Mouse (Mus musculus) kidney, embryonic 16.5 days (tissue): Measurements from ENCODE around the gene Raver2. TPM values are rescaled to one million over a fixed set of nuclear protein-coding genes. Genes with fewer than 3 reads are reported as not detected.
"Not testable (repeated sequence)": the region's sequence is repeated elsewhere in the genome, so short reads cannot be mapped to it uniquely, and the experiment has no call there.

Source experiments
- ATAC-seq: fragments of 200-750 bp; cut with Nextera tagmentation; 2 replicates; pipeline ENCODE4 v1.8.0; 2017; ENCODE audit warnings: moderate TSS enrichment; ENCODE audit not compliant: low FRiP score, low TSS enrichment
- H3K27ac ChIP-seq: fragments of 300-500 bp; sonication (generic); 2 replicates; pipeline ENCODE4 v1.5.1; 2014; ENCODE audit warnings: low read length
- H3K27me3 ChIP-seq: fragments of 300-500 bp; sonication (generic); 2 replicates; pipeline ENCODE4 v1.6.1; 2014; ENCODE audit warnings: low read length, control low read depth, mixed read lengths; ENCODE audit not compliant: insufficient read depth
- H3K36me3 ChIP-seq: fragments of 300-500 bp; sonication (generic); 2 replicates; pipeline ENCODE4 v1.6.1; 2014; ENCODE audit warnings: low read length, control low read depth, mixed read lengths; ENCODE audit not compliant: insufficient read depth
- H3K4me1 ChIP-seq: fragments of 300-500 bp; sonication (generic); 2 replicates; pipeline ENCODE4 v1.6.1; 2014; ENCODE audit warnings: low read length, control low read depth, mixed read lengths; ENCODE audit not compliant: insufficient read depth
- H3K4me2 ChIP-seq: fragments of 300-500 bp; sonication (generic); replicated peaks from 2 replicates; pipeline ENCODE4 v1.6.1; 2014; ENCODE audit warnings: low read depth, low read length
- H3K4me3 ChIP-seq: fragments of 300-500 bp; sonication (generic); 2 replicates; pipeline ENCODE4 v1.5.1; 2014; ENCODE audit warnings: mild to moderate bottlenecking, low read length
- H3K9ac ChIP-seq: fragments of 300-500 bp; sonication (generic); replicated peaks from 2 replicates; pipeline ENCODE4 v1.6.1; 2014; ENCODE audit warnings: low read length
- H3K9me3 ChIP-seq: fragments of 300-500 bp; sonication (generic); 2 replicates; pipeline ENCODE4 v1.6.1; 2016; ENCODE audit warnings: low read length, control low read depth
- whole genome bisulfite sequencing: fragments of 180-500 bp; shearing (Covaris S2); extraction: QIAGEN DNeasy Blood & Tissue Kit; methylation state at CpG from one replicate; pipeline ENCODE4 v1.1.7; 2014; 5-methylcytosine and 5-hydroxymethylcytosine counted together
- polyA plus RNA-seq: library from polyadenylated mRNA; unstranded; fragments of >200 nt; fragmentation: Nextera tagmentation; extraction: Ambion mirVana; gene quantifications from 2 replicates; pipeline ENCODE4 v1.2.1, GENCODE M21; 2015

Gene Raver2
- polyA plus RNA-seq, 1 experiment from 2014 or later = 12.4 TPM

GRCm38 (mm10) chr4:101086040-101086439 is 17.3 kb downstream of the Raver2 start:
- ATAC-seq = no peak
- Histone ChIP-seq H3K27ac (no peak overlapping the region), H3K4me1 (peaks cover 26% of the 10 kb centered on the region), H3K27me3 (no peaks in the 10 kb centered on the region), H3K36me3 (no peaks in the 10 kb centered on the region), H3K9me3 (no peaks in the 10 kb centered on the region), H3K4me3 (no peak overlapping the region), H3K4me2 (no peak overlapping the region), H3K9ac (no peak overlapping the region)
- 72% methylated on average over 3 of the region's 3 CpGs for WGBS

- H3K4me1 ChIP-seq = peaks cover 17% of the 10 kb centered on the region
- 39% methylated on average over 1 of the region's 1 CpGs for WGBS
- ATAC-seq = no peak
Measured at GRCm38 (mm10) chr4:101087721-101088120, 18.9 kb downstream of the Raver2 start.

GRCm38 (mm10) chr4:101090630-101091029 is 21.8 kb downstream of the Raver2 start:
- ATAC-seq, H3K27me3 ChIP-seq, H3K36me3 ChIP-seq, H3K9ac ChIP-seq, H3K27ac ChIP-seq, H3K4me3 ChIP-seq, H3K4me1 ChIP-seq, H3K4me2 ChIP-seq, H3K9me3 ChIP-seq: not testable (repeated sequence)
- WGBS = 91% methylated on average over 3 of the region's 3 CpGs

More at GRCm38 (mm10) chr4:101087721-101088120, 18.9 kb downstream of the Raver2 start:
- H3K9ac ChIP-seq = no peak overlapping the region
- H3K4me2 ChIP-seq = no peak overlapping the region
- peak overlapping the region; percentile 26; the same call in 1 of the 2 replicates for H3K27ac ChIP-seq
- no peak overlapping the region for H3K4me3 ChIP-seq
- no peaks in the 10 kb centered on the region for H3K36me3 ChIP-seq
- H3K9me3 ChIP-seq = no peaks in the 10 kb centered on the region
- H3K27me3 ChIP-seq = no peaks in the 10 kb centered on the region

GRCm38 (mm10) chr4:101093292-101093691 is 24.5 kb downstream of the Raver2 start:
- whole genome bisulfite sequencing = 64% methylated on average over 10 of the region's 10 CpGs
- peaks cover 2% of the 10 kb centered on the region; the same call in 1 of the 2 replicates for H3K4me1 ChIP-seq
- H3K9ac ChIP-seq = no peak overlapping the region
- no peaks in the 10 kb centered on the region for H3K9me3 ChIP-seq
- H3K4me3 ChIP-seq = no peak overlapping the region
- H3K27ac ChIP-seq = no peak overlapping the region
- no peaks in the 10 kb centered on the region for H3K36me3 ChIP-seq
- H3K27me3 ChIP-seq = no peaks in the 10 kb centered on the region
- no peak for ATAC-seq
- no peak overlapping the region for H3K4me2 ChIP-seq

- 73% methylated on average over 12 of the region's 12 CpGs for WGBS
- no peak for ATAC-seq
Measured at GRCm38 (mm10) chr4:101107122-101107521, 38.3 kb downstream of the Raver2 start.

GRCm38 (mm10) chr4:101121002-101121401 is 52.2 kb downstream of the Raver2 start:
- no peak overlapping the region for H3K27ac ChIP-seq
- peaks cover 19% of the 10 kb centered on the region for H3K36me3 ChIP-seq
- no peak overlapping the region for H3K4me3 ChIP-seq
- H3K4me2 ChIP-seq = no peak overlapping the region
- H3K4me1 ChIP-seq = peaks cover 5% of the 10 kb centered on the region; the same call in 1 of the 2 replicates
- H3K9me3 ChIP-seq = no peaks in the 10 kb centered on the region
- no peak overlapping the region for H3K9ac ChIP-seq
- no peak for ATAC-seq
- 91% methylated on average over 7 of the region's 7 CpGs for WGBS
- H3K27me3 ChIP-seq = no peaks in the 10 kb centered on the region

More at GRCm38 (mm10) chr4:101107122-101107521, 38.3 kb downstream of the Raver2 start:
- no peak overlapping the region for H3K27ac ChIP-seq
- H3K36me3 ChIP-seq = peaks cover 23% of the 10 kb centered on the region
- H3K4me1 ChIP-seq = no peaks in the 10 kb centered on the region
- peaks cover 20% of the 10 kb centered on the region for H3K9me3 ChIP-seq
- H3K27me3 ChIP-seq = no peaks in the 10 kb centered on the region
- H3K4me2 ChIP-seq = no peak overlapping the region
- no peak overlapping the region for H3K4me3 ChIP-seq
- no peak overlapping the region for H3K9ac ChIP-seq

GRCm38 (mm10) chr4:101135013-101135412 is 66.2 kb downstream of the Raver2 start:
- H3K4me2 ChIP-seq = no peak overlapping the region
- peaks cover 3% of the 10 kb centered on the region; the same call in 1 of the 2 replicates for H3K36me3 ChIP-seq
- H3K4me3 ChIP-seq = no peak overlapping the region
- no peak overlapping the region for H3K9ac ChIP-seq
- no peaks in the 10 kb centered on the region for H3K9me3 ChIP-seq
- H3K27me3 ChIP-seq = no peaks in the 10 kb centered on the region
- H3K27ac ChIP-seq = no peak overlapping the region
- ATAC-seq = no peak
- no peaks in the 10 kb centered on the region for H3K4me1 ChIP-seq
- 79% methylated on average over 8 of the region's 8 CpGs for WGBS

GRCm38 (mm10) chr4:101135909-101136308 is 67.1 kb downstream of the Raver2 start:
- Histone ChIP-seq H3K9me3 (no peaks in the 10 kb centered on the region), H3K9ac (no peak overlapping the region), H3K36me3 (no peaks in the 10 kb centered on the region; the same call in 1 of the 2 replicates), H3K27ac (no peak overlapping the region), H3K27me3 (no peaks in the 10 kb centered on the region), H3K4me3 (no peak overlapping the region), H3K4me1 (no peaks in the 10 kb centered on the region), H3K4me2 (no peak overlapping the region)
- 87% methylated on average over 14 of the region's 14 CpGs for WGBS
- no peak for ATAC-seq

GRCm38 (mm10) chr4:101137975-101138374 is 69.2 kb downstream of the Raver2 start:
- WGBS = 92% methylated on average over 11 of the region's 11 CpGs
- Histone ChIP-seq H3K36me3 (no peaks in the 10 kb centered on the region), H3K4me1 (no peaks in the 10 kb centered on the region), H3K27ac (no peak overlapping the region), H3K27me3 (no peaks in the 10 kb centered on the region), H3K4me3 (no peak overlapping the region), H3K4me2 (no peak overlapping the region), H3K9ac (no peak overlapping the region), H3K9me3 (no peaks in the 10 kb centered on the region)
- no peak for ATAC-seq

- Histone ChIP-seq H3K9me3 (no peaks in the 10 kb centered on the region), H3K4me2 (no peak overlapping the region), H3K27me3 (no peaks in the 10 kb centered on the region), H3K9ac (no peak overlapping the region), H3K4me3 (no peak overlapping the region), H3K4me1 (no peaks in the 10 kb centered on the region), H3K27ac (no peak overlapping the region), H3K36me3 (no peaks in the 10 kb centered on the region)
- 79% methylated on average over 5 of the region's 5 CpGs for WGBS
- no peak for ATAC-seq
Measured at GRCm38 (mm10) chr4:101141768-101142167, 73.0 kb downstream of the Raver2 start.
